Mouse (Mus musculus): ENCODE results near the gene Sub1. TPM values are rescaled to one million over a fixed set of nuclear protein-coding genes. Genes with fewer than 3 reads are reported as not detected.

The Sub1 gene
- polyA plus RNA-seq, 1 experiment from 2014 or later, result 502 TPM

GRCm38 (mm10) chr15:11959716-11960115, 37.1 kb downstream of the Sub1 start:
- no peaks in the 10 kb centered on the region for H3K36me3 ChIP-seq (ENCODE audit: control insufficient read depth, insufficient read depth, low read length)
- 90% methylated on average over 3 of the region's 3 CpGs for WGBS
- H3K4me3 ChIP-seq (ENCODE audit: low read length), result no peak overlapping the region
- no peak for ATAC-seq
- no peaks in the 10 kb centered on the region for H3K9me3 ChIP-seq (ENCODE audit: control insufficient read depth, low read length)
- H3K4me2 ChIP-seq (ENCODE audit: low read length), result no peak overlapping the region
- no peak overlapping the region for H3K27ac ChIP-seq (ENCODE audit: low read depth, low read length)
- H3K4me1 ChIP-seq (ENCODE audit: control insufficient read depth, insufficient read depth, low read depth, low read length), result no peaks in the 10 kb centered on the region
- no peak overlapping the region for H3K9ac ChIP-seq (ENCODE audit: low read depth, low read length)
- no peaks in the 10 kb centered on the region for H3K27me3 ChIP-seq (replicated peaks; ENCODE audit: control insufficient read depth, insufficient read depth, low read length)

GRCm38 (mm10) chr15:11956129-11956528, 40.7 kb downstream of the Sub1 start:
- no peak for ATAC-seq
- Histone ChIP-seq H3K4me2 (ENCODE audit: low read length) (no peak overlapping the region), H3K27ac (ENCODE audit: low read depth, low read length) (no peak overlapping the region), H3K9me3 (ENCODE audit: control insufficient read depth, low read length) (no peaks in the 10 kb centered on the region), H3K9ac (ENCODE audit: low read depth, low read length) (no peak overlapping the region), H3K4me3 (ENCODE audit: low read length) (no peak overlapping the region), H3K36me3 (ENCODE audit: control insufficient read depth, insufficient read depth, low read length) (no peaks in the 10 kb centered on the region), H3K4me1 (ENCODE audit: control insufficient read depth, insufficient read depth, low read depth, low read length) (no peaks in the 10 kb centered on the region), H3K27me3 (replicated peaks; ENCODE audit: control insufficient read depth, insufficient read depth, low read length) (no peaks in the 10 kb centered on the region)
- 92% methylated on average over 7 of the region's 7 CpGs for WGBS

GRCm38 (mm10) chr15:11954190-11954589, 42.6 kb downstream of the Sub1 start:
- H3K27me3 ChIP-seq (replicated peaks; ENCODE audit: control insufficient read depth, insufficient read depth, low read length), result no peaks in the 10 kb centered on the region
- no peak overlapping the region for H3K9ac ChIP-seq (ENCODE audit: low read depth, low read length)
- H3K27ac ChIP-seq (ENCODE audit: low read depth, low read length), result no peak overlapping the region
- no peak for ATAC-seq
- no peak overlapping the region for H3K4me3 ChIP-seq (ENCODE audit: low read length)
- H3K9me3 ChIP-seq (ENCODE audit: control insufficient read depth, low read length), result no peaks in the 10 kb centered on the region
- no peak overlapping the region for H3K4me2 ChIP-seq (ENCODE audit: low read length)
- H3K36me3 ChIP-seq (ENCODE audit: control insufficient read depth, insufficient read depth, low read length), result no peaks in the 10 kb centered on the region
- no peaks in the 10 kb centered on the region for H3K4me1 ChIP-seq (ENCODE audit: control insufficient read depth, insufficient read depth, low read depth, low read length)
- WGBS, result 59% methylated on average over 4 of the region's 4 CpGs

GRCm38 (mm10) chr15:11952159-11952558, 44.6 kb downstream of the Sub1 start:
- Histone ChIP-seq H3K9me3 (ENCODE audit: control insufficient read depth, low read length) (no peaks in the 10 kb centered on the region), H3K9ac (ENCODE audit: low read depth, low read length) (no peak overlapping the region), H3K36me3 (ENCODE audit: control insufficient read depth, insufficient read depth, low read length) (no peaks in the 10 kb centered on the region), H3K27ac (ENCODE audit: low read depth, low read length) (no peak overlapping the region), H3K27me3 (replicated peaks; ENCODE audit: control insufficient read depth, insufficient read depth, low read length) (no peaks in the 10 kb centered on the region), H3K4me3 (ENCODE audit: low read length) (no peak overlapping the region), H3K4me2 (ENCODE audit: low read length) (no peak overlapping the region), H3K4me1 (ENCODE audit: control insufficient read depth, insufficient read depth, low read depth, low read length) (no peaks in the 10 kb centered on the region)
- ATAC-seq, result no peak
- 89% methylated on average over 3 of the region's 3 CpGs for WGBS

- H3K4me3 ChIP-seq (ENCODE audit: low read length), result no peak overlapping the region
- H3K4me1 ChIP-seq (ENCODE audit: control insufficient read depth, insufficient read depth, low read depth, low read length), result no peaks in the 10 kb centered on the region
- 93% methylated on average over 7 of the region's 7 CpGs for WGBS
- H3K36me3 ChIP-seq (ENCODE audit: control insufficient read depth, insufficient read depth, low read length), result no peaks in the 10 kb centered on the region
- no peak for ATAC-seq
- no peak overlapping the region for H3K27ac ChIP-seq (ENCODE audit: low read depth, low read length)
- H3K4me2 ChIP-seq (ENCODE audit: low read length), result no peak overlapping the region
- no peaks in the 10 kb centered on the region for H3K27me3 ChIP-seq (replicated peaks; ENCODE audit: control insufficient read depth, insufficient read depth, low read length)
- no peaks in the 10 kb centered on the region for H3K9me3 ChIP-seq (ENCODE audit: control insufficient read depth, low read length)
- H3K9ac ChIP-seq (ENCODE audit: low read depth, low read length), result no peak overlapping the region
Observed at GRCm38 (mm10) chr15:11951181-11951580, 45.6 kb downstream of the Sub1 start.

- H3K4me2 ChIP-seq (ENCODE audit: low read length), result no peak overlapping the region
- H3K27me3 ChIP-seq (replicated peaks; ENCODE audit: control insufficient read depth, insufficient read depth, low read length), result no peaks in the 10 kb centered on the region
- H3K9ac ChIP-seq (ENCODE audit: low read depth, low read length), result no peak overlapping the region
- H3K4me3 ChIP-seq (ENCODE audit: low read length), result no peak overlapping the region
- WGBS, result 96% methylated on average over 9 of the region's 10 CpGs
- no peaks in the 10 kb centered on the region for H3K4me1 ChIP-seq (ENCODE audit: control insufficient read depth, insufficient read depth, low read depth, low read length)
- no peaks in the 10 kb centered on the region for H3K9me3 ChIP-seq (ENCODE audit: control insufficient read depth, low read length)
- no peak overlapping the region for H3K27ac ChIP-seq (ENCODE audit: low read depth, low read length)
- ATAC-seq, result no peak
- no peaks in the 10 kb centered on the region for H3K36me3 ChIP-seq (ENCODE audit: control insufficient read depth, insufficient read depth, low read length)
Observed at GRCm38 (mm10) chr15:11950144-11950543, 46.6 kb downstream of the Sub1 start.

- ATAC-seq, result no peak
Observed at GRCm38 (mm10) chr15:11949490-11949889, 47.3 kb downstream of the Sub1 start.

GRCm38 (mm10) chr15:11940855-11941254, 55.9 kb downstream of the Sub1 start:
- Histone ChIP-seq H3K4me3 (ENCODE audit: low read length) (no peak overlapping the region), H3K4me2 (ENCODE audit: low read length) (no peak overlapping the region), H3K4me1 (ENCODE audit: control insufficient read depth, insufficient read depth, low read depth, low read length) (no peaks in the 10 kb centered on the region), H3K9ac (ENCODE audit: low read depth, low read length) (no peak overlapping the region), H3K27me3 (replicated peaks; ENCODE audit: control insufficient read depth, insufficient read depth, low read length) (no peaks in the 10 kb centered on the region), H3K9me3 (ENCODE audit: control insufficient read depth, low read length) (no peaks in the 10 kb centered on the region), H3K27ac (ENCODE audit: low read depth, low read length) (no peak overlapping the region), H3K36me3 (ENCODE audit: control insufficient read depth, insufficient read depth, low read length) (no peaks in the 10 kb centered on the region)
- 44% methylated on average over 5 of the region's 5 CpGs for WGBS
- ATAC-seq, result no peak

More at GRCm38 (mm10) chr15:11949490-11949889, 47.3 kb downstream of the Sub1 start:
- Histone ChIP-seq H3K9ac (ENCODE audit: low read depth, low read length) (no peak overlapping the region), H3K36me3 (ENCODE audit: control insufficient read depth, insufficient read depth, low read length) (no peaks in the 10 kb centered on the region), H3K27me3 (replicated peaks; ENCODE audit: control insufficient read depth, insufficient read depth, low read length) (no peaks in the 10 kb centered on the region), H3K4me2 (ENCODE audit: low read length) (no peak overlapping the region), H3K9me3 (ENCODE audit: control insufficient read depth, low read length) (no peaks in the 10 kb centered on the region), H3K4me3 (ENCODE audit: low read length) (no peak overlapping the region), H3K27ac (ENCODE audit: low read depth, low read length) (no peak overlapping the region), H3K4me1 (ENCODE audit: control insufficient read depth, insufficient read depth, low read depth, low read length) (no peaks in the 10 kb centered on the region)
- 83% methylated on average over 3 of the region's 3 CpGs for WGBS
